Mouse (Mus musculus) forebrain, embryonic 12.5 days (tissue): ENCODE data around the gene Trim56. TPM values are rescaled to one million over a fixed set of nuclear protein-coding genes. Genes with fewer than 3 reads are reported as not detected.

ENCODE experiments used
- ATAC-seq: fragments of 200-750 bp; cut with Nextera tagmentation; 2 replicates; pipeline ENCODE4 v1.8.0; 2017; ENCODE audit warnings: moderate TSS enrichment; ENCODE audit not compliant: low FRiP score
- H3K27ac ChIP-seq: fragments of 300-500 bp; sonication (generic); 2 replicates; pipeline ENCODE4 v1.5.1; 2016; ENCODE audit warnings: mild to moderate bottlenecking
- H3K27me3 ChIP-seq: fragments of 300-500 bp; sonication (generic); 2 replicates; pipeline ENCODE4 v1.6.1; 2016; ENCODE audit warnings: mild to moderate bottlenecking
- H3K36me3 ChIP-seq: fragments of 300-500 bp; sonication (generic); replicated peaks from 2 replicates; pipeline ENCODE4 v1.6.1; 2016; ENCODE audit warnings: mild to moderate bottlenecking
- H3K4me1 ChIP-seq: fragments of 300-500 bp; sonication (generic); 2 replicates; pipeline ENCODE4 v1.6.1; 2016
- H3K4me2 ChIP-seq: fragments of 300-500 bp; sonication (generic); 2 replicates; pipeline ENCODE4 v1.6.1; 2016; ENCODE audit warnings: mild to moderate bottlenecking, moderate library complexity
- H3K4me3 ChIP-seq: fragments of 300-500 bp; sonication (generic); replicated peaks from 2 replicates; pipeline ENCODE4 v1.5.1; 2016; ENCODE audit warnings: mild to moderate bottlenecking
- H3K9ac ChIP-seq: fragments of 300-500 bp; sonication (generic); 2 replicates; pipeline ENCODE4 v1.6.1; 2016; ENCODE audit warnings: mild to moderate bottlenecking
- H3K9me3 ChIP-seq: fragments of 300-500 bp; sonication (generic); 2 replicates; pipeline ENCODE4 v1.6.1; 2016
- WGBS: fragments of 180-500 bp; shearing (Covaris S2); methylation state at CpG from one replicate; pipeline ENCODE4 v1.1.7; 2016; 5-methylcytosine and 5-hydroxymethylcytosine counted together
- polyA plus RNA-seq: library from polyadenylated mRNA; unstranded; fragments of >200 nt; fragmentation: Nextera tagmentation; extraction: Ambion mirVana; gene quantifications from 2 replicates; pipeline ENCODE4 v1.2.1, GENCODE M21; 2016

Gene Trim56
- polyA plus RNA-seq, 1 experiment from 2014 or later, result 6.8 TPM

DNA sequence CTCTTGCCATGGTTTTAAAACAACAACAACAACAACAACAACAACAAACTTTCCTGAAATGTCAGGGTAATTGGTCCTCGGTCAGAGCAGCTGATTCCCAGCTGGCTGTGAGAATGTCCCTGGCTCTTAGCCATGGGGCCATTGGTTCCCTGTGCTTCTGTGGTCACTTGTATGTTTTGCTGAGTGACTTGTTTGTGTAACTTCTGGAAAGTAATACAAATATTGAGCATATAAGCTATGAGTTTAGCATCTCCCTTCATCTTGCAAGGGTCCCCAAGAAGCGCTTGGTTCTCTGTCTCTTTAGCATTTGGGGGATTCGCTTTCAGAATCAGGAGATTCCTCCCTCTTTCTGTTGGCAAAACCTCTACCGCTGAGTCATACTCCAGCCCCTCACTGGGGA, 9.6 kb downstream of the Trim56 start:
- no peaks in the 10 kb centered on the region for H3K9me3 ChIP-seq
- no peaks in the 10 kb centered on the region for H3K36me3 ChIP-seq
- no peaks in the 10 kb centered on the region for H3K27me3 ChIP-seq
- no peak overlapping the region for H3K4me2 ChIP-seq
- no peak overlapping the region for H3K9ac ChIP-seq
- peaks cover 9% of the 10 kb centered on the region; the same call in 1 of the 2 replicates for H3K4me1 ChIP-seq
- ATAC-seq, result no peak
- H3K4me3 ChIP-seq, result no peak overlapping the region
- H3K27ac ChIP-seq, result no peak overlapping the region
- 86% methylated on average over 4 of the region's 4 CpGs for WGBS

DNA sequence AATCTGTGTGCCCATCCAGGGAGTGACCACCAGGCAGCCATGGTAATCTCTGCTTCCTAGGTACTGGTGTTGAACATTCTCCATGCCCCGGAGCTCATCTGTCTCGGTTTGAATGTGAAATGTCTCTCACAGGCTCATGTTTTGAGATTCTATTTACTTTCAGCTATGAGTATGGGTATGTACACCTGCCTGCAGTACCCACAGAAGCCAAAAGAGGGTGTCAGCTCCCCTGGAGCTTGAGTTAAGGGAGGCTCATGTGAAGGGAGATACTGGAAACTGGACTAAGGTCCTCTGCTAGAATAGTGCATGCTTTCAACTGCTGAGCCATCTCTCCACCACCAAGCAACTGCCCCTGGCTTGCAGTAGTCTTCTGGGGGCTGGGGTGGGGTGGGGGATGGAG, 12.0 kb downstream of the Trim56 start:
- no peak overlapping the region for H3K4me2 ChIP-seq
- H3K4me3 ChIP-seq, result no peak overlapping the region
- H3K9ac ChIP-seq, result no peak overlapping the region
- H3K36me3 ChIP-seq, result no peaks in the 10 kb centered on the region
- 90% methylated on average over 2 of the region's 2 CpGs for WGBS
- no peaks in the 10 kb centered on the region for H3K9me3 ChIP-seq
- no peaks in the 10 kb centered on the region for H3K27me3 ChIP-seq
- peaks cover 9% of the 10 kb centered on the region; the same call in 1 of the 2 replicates for H3K4me1 ChIP-seq
- no peak overlapping the region for H3K27ac ChIP-seq
- ATAC-seq, result no peak

DNA sequence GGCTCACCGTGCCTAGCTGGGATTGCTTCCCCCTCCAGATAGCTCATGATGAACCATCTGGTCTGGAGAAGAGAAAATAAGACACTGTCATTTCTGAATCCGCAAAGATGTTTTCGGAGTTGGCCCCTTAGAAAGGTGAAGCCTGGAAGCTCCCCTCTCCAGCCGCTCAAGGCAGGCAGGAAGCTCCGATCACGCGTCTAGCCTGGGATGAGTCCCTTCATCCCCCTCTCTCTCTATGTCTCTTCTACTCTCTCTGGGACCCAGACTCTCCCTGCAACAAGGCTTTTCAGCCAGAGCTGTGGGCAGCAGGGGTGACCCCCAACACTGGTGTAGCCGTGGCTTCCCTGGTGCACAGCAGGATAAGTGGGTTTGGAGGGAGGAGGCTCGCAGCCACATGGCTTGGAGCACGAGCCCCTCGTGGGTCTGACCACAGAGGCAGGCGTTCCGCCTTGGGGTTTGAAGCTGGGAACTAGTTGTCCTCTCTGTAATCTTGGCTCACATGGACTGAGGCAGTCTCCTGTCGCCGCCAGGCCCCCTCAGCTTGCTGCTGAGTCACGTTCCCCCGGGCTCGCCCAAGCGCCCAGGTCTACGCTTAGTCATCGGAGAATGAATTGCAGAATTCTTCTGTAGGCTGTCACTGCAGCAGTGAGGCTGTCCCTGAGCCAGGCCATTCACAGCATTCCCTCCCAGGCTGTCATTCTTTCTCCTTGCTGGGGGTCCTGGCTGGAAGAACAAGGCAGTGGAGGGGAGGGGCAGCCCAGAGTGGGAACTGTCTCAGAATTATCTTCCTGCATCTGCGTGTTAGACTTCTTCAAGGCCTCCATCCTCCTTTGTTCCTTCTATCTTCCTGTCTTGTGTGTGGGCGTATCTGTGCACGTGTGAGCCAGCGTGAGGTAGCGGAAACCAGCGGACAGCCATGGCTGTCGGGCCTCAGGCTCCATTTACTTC, 13.2 kb downstream of the Trim56 start:
- H3K27ac ChIP-seq, result no peak overlapping the region; the same call in 1 of the 2 replicates
- peaks cover 9% of the 10 kb centered on the region; the same call in 1 of the 2 replicates for H3K4me1 ChIP-seq
- H3K27me3 ChIP-seq, result no peaks in the 10 kb centered on the region
- no peak overlapping the region for H3K4me3 ChIP-seq
- no peak for ATAC-seq
- no peak overlapping the region for H3K9ac ChIP-seq
- no peaks in the 10 kb centered on the region for H3K9me3 ChIP-seq
- no peak overlapping the region for H3K4me2 ChIP-seq
- WGBS, result 74% methylated on average over 28 of the region's 28 CpGs
- H3K36me3 ChIP-seq, result no peaks in the 10 kb centered on the region

DNA sequence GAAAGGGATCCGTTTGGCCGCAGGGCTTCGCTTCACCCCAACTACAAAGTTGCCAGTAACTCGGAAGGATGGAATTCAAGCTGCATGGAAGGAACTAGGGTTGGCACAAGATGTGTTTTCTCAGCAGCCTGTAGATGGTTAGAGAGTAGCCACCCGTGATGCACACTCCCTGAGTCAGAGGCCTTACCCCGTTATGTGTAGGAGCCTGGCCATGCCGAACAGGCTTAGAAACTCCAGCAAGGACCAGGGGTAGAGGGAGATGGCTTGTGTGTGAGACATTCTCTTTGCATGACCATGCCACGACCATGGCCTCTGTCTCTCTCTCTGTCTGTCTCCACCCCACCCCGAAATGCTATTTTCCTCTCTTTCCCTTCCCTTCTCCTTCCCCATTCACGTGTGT, 13.9 kb downstream of the Trim56 start:
- Histone ChIP-seq H3K9me3 (no peaks in the 10 kb centered on the region), H3K9ac (no peak overlapping the region), H3K4me3 (no peak overlapping the region), H3K4me2 (no peak overlapping the region), H3K27me3 (no peaks in the 10 kb centered on the region), H3K27ac (no peak overlapping the region), H3K36me3 (no peaks in the 10 kb centered on the region), H3K4me1 (peaks cover 9% of the 10 kb centered on the region; the same call in 1 of the 2 replicates)
- WGBS, result 81% methylated on average over 10 of the region's 10 CpGs
- no peak for ATAC-seq

DNA sequence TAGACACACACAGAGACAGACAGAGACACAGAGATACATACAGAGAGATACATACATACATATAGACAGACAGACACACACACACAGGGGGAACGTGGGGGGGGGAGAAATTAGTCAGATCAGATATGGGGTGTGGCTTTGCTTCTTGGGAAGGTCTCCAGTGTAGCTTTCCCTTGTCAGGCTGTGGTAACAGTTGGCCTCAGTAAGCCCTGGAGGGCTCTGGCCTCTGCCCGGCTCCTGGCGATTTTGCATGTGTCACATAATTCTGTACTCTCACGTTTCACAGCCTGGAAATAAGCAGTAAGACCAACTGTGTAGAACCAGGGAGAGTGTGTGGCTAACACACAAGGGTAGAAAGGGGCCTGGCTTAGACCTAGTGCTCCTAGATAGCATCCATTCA, 15.3 kb downstream of the Trim56 start:
- no peak overlapping the region for H3K27ac ChIP-seq
- 77% methylated on average over 4 of the region's 4 CpGs for WGBS
- H3K4me1 ChIP-seq, result peaks cover 7% of the 10 kb centered on the region; the same call in 1 of the 2 replicates
- H3K4me2 ChIP-seq, result no peak overlapping the region
- no peak overlapping the region for H3K9ac ChIP-seq
- ATAC-seq, result no peak
- H3K27me3 ChIP-seq, result no peaks in the 10 kb centered on the region
- H3K9me3 ChIP-seq, result no peaks in the 10 kb centered on the region
- H3K4me3 ChIP-seq, result no peak overlapping the region
- H3K36me3 ChIP-seq, result no peaks in the 10 kb centered on the region

DNA sequence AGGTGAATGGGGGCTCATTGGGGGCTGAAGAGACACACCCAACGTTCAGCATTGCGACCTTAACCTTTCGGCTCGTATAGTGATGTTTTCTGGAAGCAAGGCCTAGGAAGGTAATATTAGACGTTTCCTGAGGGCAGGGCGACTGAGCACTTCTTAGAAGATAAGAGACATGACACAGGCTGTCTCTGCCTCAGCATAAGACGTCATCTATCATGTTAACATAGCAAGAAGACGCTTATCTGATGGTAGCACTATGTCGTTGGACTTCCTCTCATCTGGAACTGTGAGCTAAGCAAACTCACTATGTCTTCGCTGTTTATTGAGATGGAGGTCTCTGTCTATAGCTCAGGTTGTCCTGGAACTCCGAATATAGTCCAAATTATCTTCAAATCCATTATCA, 17.6 kb downstream of the Trim56 start:
- no peak overlapping the region for H3K4me3 ChIP-seq
- H3K4me1 ChIP-seq, result peaks cover 7% of the 10 kb centered on the region; the same call in 1 of the 2 replicates
- no peak overlapping the region for H3K27ac ChIP-seq
- H3K27me3 ChIP-seq, result no peaks in the 10 kb centered on the region
- H3K9me3 ChIP-seq, result no peaks in the 10 kb centered on the region
- 84% methylated on average over 11 of the region's 11 CpGs for WGBS
- H3K9ac ChIP-seq, result no peak overlapping the region
- H3K36me3 ChIP-seq, result no peaks in the 10 kb centered on the region
- H3K4me2 ChIP-seq, result no peak overlapping the region
- ATAC-seq, result no peak

DNA sequence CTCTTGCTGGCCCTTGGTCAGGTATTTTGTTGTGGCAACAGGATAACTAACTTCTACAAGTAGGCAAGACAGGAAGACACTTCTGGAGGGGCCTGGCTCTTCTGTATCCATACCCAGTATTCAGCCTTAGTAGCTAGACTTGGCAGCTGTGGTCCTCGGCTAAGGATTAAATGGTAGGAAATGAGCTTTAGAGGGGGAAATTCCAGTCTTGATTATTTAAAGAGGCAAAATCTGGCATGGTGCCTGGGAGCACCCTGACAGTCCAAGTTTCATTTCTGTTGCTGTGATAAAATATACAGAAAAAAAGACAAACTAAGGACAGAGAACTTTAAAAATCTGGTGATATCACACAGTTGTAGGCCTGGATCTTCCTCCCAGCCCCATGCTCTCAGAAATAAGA, 20.0 kb downstream of the Trim56 start:
- WGBS, result 75% methylated on average over 1 of the region's 1 CpGs
- ATAC-seq, result no peak
- Histone ChIP-seq H3K9me3 (no peaks in the 10 kb centered on the region), H3K9ac (no peak overlapping the region), H3K4me1 (no peaks in the 10 kb centered on the region), H3K27me3 (no peaks in the 10 kb centered on the region), H3K36me3 (no peaks in the 10 kb centered on the region), H3K27ac (no peak overlapping the region), H3K4me2 (no peak overlapping the region), H3K4me3 (no peak overlapping the region)

DNA sequence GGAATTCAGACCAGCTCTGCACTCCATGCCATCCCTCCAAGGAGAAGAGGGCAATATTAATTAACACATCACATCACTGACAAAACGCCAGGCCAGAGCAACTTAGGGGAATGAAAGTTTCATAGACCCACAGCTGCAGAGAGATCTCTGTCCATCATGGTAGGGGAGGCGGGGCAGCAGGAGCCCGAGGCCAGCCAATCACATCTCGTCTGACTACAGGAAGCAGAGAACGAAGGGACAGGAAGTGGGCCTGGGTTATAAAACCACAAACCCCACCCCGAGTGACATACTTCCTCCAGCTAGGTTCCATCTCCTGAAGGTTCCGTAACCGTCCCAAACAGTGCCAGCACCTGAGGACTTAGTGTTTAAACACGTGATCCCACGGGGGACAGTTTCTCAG, 20.9 kb downstream of the Trim56 start:
- Histone ChIP-seq H3K9me3 (no peaks in the 10 kb centered on the region), H3K27me3 (no peaks in the 10 kb centered on the region), H3K9ac (no peak overlapping the region), H3K4me1 (no peaks in the 10 kb centered on the region), H3K4me2 (no peak overlapping the region), H3K4me3 (no peak overlapping the region), H3K27ac (no peak overlapping the region), H3K36me3 (no peaks in the 10 kb centered on the region)
- WGBS, result 83% methylated on average over 10 of the region's 10 CpGs
- no peak for ATAC-seq

DNA sequence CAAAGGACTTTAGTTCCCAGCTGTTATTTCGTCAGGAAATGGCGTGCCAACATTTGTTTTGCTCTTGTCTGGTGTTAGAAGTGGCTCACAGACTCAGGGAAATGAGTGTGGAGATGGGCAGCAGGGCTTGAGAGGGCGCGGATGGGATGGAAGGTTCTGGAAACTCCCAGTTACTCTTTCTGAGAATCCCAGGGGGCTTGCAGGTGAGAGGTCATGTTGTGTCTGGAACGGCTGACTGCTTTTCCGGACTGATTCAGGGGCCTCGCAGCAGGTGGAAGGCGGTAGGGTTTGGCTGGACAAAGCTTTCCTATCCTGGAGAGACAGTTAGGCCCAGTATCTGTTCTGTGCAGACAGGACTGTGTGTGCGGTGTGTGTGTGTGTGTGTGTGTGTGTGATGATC, 22.3 kb downstream of the Trim56 start:
- 87% methylated on average over 9 of the region's 9 CpGs for WGBS
- Histone ChIP-seq H3K36me3 (no peaks in the 10 kb centered on the region), H3K4me1 (no peaks in the 10 kb centered on the region), H3K27ac (no peak overlapping the region), H3K4me3 (no peak overlapping the region), H3K9me3 (no peaks in the 10 kb centered on the region), H3K4me2 (no peak overlapping the region), H3K27me3 (no peaks in the 10 kb centered on the region), H3K9ac (no peak overlapping the region)
- ATAC-seq, result no peak

DNA sequence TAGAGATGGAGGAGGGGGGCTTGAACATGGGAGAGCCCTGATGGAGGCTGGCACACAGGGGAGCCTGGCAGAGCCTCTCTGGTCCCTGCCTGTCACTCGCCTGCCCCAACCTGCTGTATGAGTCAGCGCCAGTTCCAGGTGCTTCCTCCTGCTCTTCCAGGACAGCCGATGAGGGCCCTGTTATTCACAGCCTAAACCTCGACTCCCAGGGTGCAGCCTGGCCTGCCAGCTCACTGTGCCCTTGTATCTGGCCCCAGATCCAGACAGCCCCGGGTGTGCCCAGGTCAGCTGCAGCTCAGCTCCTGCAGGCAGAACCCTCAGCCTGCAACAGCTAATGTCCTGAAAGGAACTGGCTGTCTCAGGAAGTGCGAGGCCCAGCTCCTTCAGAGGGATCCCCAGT, 24.4 kb downstream of the Trim56 start:
- no peak overlapping the region for H3K4me2 ChIP-seq
- no peaks in the 10 kb centered on the region for H3K27me3 ChIP-seq
- H3K4me3 ChIP-seq, result no peak overlapping the region
- H3K27ac ChIP-seq, result no peak overlapping the region
- H3K9ac ChIP-seq, result no peak overlapping the region
- no peaks in the 10 kb centered on the region for H3K36me3 ChIP-seq
- no peaks in the 10 kb centered on the region for H3K9me3 ChIP-seq
- ATAC-seq, result no peak
- H3K4me1 ChIP-seq, result no peaks in the 10 kb centered on the region
- WGBS, result 62% methylated on average over 6 of the region's 6 CpGs

DNA sequence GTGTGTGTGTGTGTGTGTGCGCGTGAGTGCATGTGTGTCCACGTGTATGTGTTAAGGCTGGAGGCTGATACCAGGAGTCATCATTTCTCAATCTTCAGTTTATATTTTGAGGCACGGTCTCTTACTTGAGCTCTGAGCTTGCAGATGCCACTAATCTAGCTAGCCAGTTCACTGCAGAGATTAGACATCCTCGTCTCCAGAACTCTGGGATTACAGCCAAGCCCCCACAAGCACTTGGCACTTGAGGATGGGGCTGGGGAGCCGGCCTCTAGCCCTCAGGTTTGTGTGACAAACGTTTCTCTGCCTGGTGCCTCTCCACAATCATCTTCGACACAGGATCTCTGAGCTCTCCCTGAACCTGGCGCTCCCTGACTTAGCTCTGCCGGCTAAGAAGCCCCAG, 25.1 kb downstream of the Trim56 start:
- no peaks in the 10 kb centered on the region for H3K4me1 ChIP-seq
- no peaks in the 10 kb centered on the region for H3K36me3 ChIP-seq
- H3K27me3 ChIP-seq, result no peaks in the 10 kb centered on the region
- no peak overlapping the region for H3K4me3 ChIP-seq
- WGBS, result 80% methylated on average over 10 of the region's 10 CpGs
- H3K9me3 ChIP-seq, result no peaks in the 10 kb centered on the region
- no peak overlapping the region for H3K27ac ChIP-seq
- ATAC-seq, result no peak
- H3K9ac ChIP-seq, result no peak overlapping the region
- H3K4me2 ChIP-seq, result no peak overlapping the region

DNA sequence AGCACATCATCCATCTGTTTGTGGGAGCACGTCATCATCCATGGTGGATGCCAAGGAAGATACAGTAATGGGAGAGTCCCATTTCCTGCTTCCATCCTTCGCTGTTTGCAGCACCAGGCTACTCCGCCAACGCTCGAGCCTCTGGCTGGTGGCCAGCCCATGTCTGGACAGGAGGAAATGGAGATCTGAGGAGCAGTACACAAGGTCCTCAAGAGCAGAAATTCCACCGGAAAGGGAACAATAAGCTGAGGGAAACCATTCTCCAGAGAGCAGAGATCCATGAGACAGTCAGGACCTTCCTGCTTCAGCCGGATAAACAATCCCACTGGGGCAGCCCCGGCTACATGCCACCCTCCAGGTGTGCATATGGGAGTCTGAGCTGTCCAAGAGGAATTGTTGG, 28.6 kb downstream of the Trim56 start:
- no peak overlapping the region for H3K4me2 ChIP-seq
- H3K36me3 ChIP-seq, result no peaks in the 10 kb centered on the region
- no peak overlapping the region for H3K27ac ChIP-seq
- no peak overlapping the region for H3K4me3 ChIP-seq
- H3K27me3 ChIP-seq, result no peaks in the 10 kb centered on the region
- ATAC-seq, result no peak
- H3K9me3 ChIP-seq, result no peaks in the 10 kb centered on the region
- no peak overlapping the region for H3K9ac ChIP-seq
- no peaks in the 10 kb centered on the region for H3K4me1 ChIP-seq
- 90% methylated on average over 8 of the region's 8 CpGs for WGBS

DNA sequence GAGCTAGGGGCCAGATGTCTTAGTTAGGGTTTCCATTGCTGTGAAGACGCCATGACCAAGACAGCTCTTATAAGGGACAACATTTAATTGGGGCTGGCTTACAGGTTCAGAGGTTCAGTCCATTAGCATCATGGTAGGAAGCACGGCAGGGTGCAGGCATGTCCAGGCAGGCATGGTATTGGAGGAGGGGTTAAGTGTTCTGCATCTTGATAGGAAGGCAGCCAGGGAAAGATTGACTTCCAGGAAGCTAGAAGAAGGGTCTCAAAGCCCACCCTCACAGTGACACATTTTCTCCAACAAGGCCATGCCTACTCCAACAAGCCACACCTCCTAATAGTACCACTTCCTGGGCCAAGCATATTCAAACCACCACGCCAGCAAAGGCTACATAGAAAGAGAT, 30.3 kb downstream of the Trim56 start:
- H3K36me3 ChIP-seq, result no peaks in the 10 kb centered on the region
- H3K27ac ChIP-seq, result no peak overlapping the region
- H3K4me2 ChIP-seq, result no peak overlapping the region
- H3K4me1 ChIP-seq, result no peaks in the 10 kb centered on the region
- ATAC-seq, result no peak
- H3K9me3 ChIP-seq, result no peaks in the 10 kb centered on the region
- no peak overlapping the region for H3K4me3 ChIP-seq
- no peaks in the 10 kb centered on the region for H3K27me3 ChIP-seq
- 81% methylated on average over 3 of the region's 3 CpGs for WGBS
- H3K9ac ChIP-seq, result no peak overlapping the region
